Mouse (Mus musculus): ENCODE results near the gene Olfr934.

Gene Olfr934

DNA sequence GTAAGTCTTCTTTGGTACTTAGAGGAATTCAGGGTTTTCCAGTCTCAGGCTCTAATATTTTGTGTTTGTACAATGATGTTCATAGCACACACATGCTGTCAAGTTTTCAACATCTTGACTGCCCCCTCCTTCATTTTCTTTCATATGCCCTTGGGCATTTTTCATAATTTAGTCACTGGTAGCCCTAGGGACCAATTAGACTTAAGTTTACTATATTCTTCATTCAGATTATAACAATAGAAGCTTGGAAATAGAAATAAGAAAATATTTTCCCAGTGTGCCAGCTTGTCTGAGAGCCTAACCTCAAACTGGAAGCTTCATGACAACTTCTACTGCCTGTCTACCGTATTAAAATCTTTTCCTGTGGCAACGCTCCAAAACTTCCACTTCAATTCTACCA lies at the start of gene Olfr934:
Gene Olfr934, minus strand, starts transcription at position 101 of the 400 bp plus-strand sequence.
- DNase-seq (ENCODE audit: low read depth, low spot score), result no peak

DNA sequence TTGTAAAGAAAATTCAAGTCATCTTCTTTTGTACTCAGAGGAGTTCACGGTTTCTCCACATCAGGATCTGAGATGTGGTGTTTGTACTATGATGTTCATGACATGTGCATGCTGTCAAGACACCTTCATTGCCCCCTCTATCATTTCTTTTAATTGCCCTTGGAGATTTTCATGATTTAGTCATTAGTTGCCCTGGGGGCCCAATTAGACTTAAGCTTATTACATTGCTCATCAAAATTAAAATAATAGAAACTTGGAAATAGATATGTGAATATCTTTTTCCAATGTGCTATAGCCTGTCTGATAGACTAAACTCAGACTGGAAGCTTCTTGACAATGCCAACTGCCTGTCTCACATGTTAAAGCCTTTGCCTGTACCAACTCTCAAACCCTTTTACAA lies 35.2 kb upstream of the Olfr934 start, which contains the start of gene Olfr146:
Gene Olfr146, minus strand, starts transcription at position 101 of the 400 bp plus-strand sequence.
- DNase-seq (ENCODE audit: low read depth, low spot score), result no peak

DNA sequence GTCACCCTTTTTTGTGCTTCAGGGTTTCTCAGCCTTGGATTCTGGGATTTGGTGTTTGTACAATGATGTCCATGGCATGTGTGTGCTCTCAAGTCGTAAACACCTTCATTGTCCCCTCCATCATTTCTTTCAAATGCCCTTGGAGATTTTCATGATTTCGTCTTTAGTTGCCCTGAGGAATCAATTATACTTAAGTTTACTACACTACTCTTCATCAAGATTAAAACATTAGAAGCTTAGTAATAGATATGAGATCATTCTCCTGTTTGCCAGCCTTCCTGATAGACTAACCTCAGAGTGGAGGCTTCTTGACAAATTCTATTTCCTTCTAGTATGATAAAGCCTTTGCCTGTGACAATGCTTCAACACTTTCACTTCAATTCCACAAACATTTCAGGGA lies 11.5 kb upstream of the Olfr934 start, which contains the start of gene Olfr935:
Gene Olfr935, minus strand, starts transcription at position 101 of the 400 bp plus-strand sequence.
- DNase-seq (ENCODE audit: low read depth, low spot score), result no peak

DNA sequence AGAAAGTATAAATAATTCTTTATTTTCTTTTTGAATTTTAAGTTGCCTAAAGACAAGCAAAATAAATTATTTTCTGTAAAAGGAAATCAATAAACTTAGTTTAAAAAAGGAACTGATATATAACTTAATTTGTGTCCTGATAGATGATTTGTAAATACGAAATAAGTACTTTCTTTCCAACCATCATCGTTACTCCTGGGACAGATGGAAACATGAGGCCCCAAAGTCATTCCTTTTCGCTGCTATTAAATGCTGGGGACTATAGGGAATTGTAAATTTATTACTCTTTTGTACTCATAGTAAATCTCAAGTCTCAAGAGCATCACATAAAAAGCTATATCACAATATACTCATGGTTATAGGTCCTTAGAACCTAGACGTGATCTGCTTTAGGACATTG lies 16.1 kb downstream of the Olfr934 start, which contains the start of gene Olfr933:
Gene Olfr933, plus strand, starts transcription at position 301 of the 400 bp plus-strand sequence.
- no peak for DNase-seq (ENCODE audit: low read depth, low spot score)

DNA sequence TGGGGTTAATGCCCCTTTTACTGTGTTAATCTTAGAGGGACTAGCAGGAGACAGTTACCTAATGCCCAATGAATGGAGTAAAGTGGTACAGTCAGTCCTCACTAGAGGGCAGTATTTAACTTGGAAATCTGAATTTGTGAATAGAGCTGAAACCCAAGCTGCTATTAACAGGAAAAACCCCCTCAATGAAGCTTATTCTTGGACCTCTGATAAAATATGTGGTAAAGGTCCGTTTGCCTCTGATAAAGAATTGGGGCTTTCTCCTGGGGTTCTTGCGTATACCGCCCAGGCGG lies 34.0 kb downstream of the Olfr934 start:
- DNase-seq (ENCODE audit: low read depth, low spot score), result no peak

DNA sequence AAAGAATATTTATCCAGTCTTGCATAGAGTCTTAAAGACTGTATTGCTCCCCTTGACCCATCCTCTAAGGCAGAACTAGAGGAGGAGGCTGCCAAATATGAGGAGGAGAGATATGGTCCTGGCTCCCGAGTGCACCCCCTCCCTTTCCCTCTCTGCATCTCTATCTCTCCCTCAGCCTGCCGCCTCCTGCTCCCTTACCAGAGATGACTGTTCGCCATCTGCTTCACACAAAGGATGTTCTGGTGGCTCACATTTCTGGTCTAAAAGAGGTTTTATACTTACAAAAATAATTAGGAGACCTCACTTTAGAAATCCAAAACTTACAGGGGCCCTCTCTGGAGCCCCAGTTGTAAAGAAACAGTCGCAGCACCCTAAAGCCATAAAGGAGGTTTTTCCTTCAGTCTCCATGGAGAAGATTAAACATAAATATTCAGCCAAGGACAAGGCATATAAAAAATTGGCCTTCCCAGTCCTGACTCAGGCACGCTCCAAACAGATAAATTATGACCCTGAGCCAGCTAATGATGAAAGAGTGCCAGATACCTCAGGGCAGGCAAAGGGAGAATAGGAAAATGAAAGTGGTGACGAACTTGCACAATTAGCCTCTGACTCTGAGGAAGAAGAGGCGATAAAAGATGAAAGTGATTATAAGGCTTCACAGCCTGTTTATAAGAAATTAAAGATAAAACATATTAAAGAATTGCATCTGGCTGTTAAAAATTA lies 34.6 kb downstream of the Olfr934 start:
- DNase-seq (ENCODE audit: low read depth, low spot score), result no peak

Measured in retina, adult 2 months (tissue).